Mouse (Mus musculus): Measurements from ENCODE around the gene Uba7. TPM values are rescaled to one million over a fixed set of nuclear protein-coding genes. Genes with fewer than 3 reads are reported as not detected.

Gene Uba7
- polyA plus RNA-seq (2014; fragmentation: Illumina TruSeq; extraction: RNeasy Lipid Tissue Mini Kit (QIAGEN cat#74804); ENCODE audit: low read depth, low replicate concordance) = 4.6 TPM

GRCm38 (mm10) chr9:107975399-107976386 is at the start of gene Uba7:
TSS of gene Uba7 (plus strand) at chr9:107975505.

GRCm38 (mm10) chr9:107928169-107928568 is 47.1 kb upstream of the Uba7 start, which contains the start of gene Actl11:
TSS of gene Actl11 (plus strand) at chr9:107928469.

GRCm38 (mm10) chr9:107935374-107935773 is 39.9 kb upstream of the Uba7 start, which contains the start of gene Camkv:
TSS of gene Camkv (plus strand) at chr9:107935674.

GRCm38 (mm10) chr9:107949922-107950235 is 25.4 kb upstream of the Uba7 start, which contains the start of gene Traip:
TSS of gene Traip (plus strand) at chr9:107950136.

GRCm38 (mm10) chr9:107982681-107983346 is 7.5 kb downstream of the Uba7 start, which contains the start of gene Gm20661:
TSS of gene Gm20661 (plus strand) at chr9:107983058.

GRCm38 (mm10) chr9:107985131-107986119 is 10.1 kb downstream of the Uba7 start, which contains the start of gene Inka1:
TSS of gene Inka1 (minus strand) at chr9:107985879.

GRCm38 (mm10) chr9:107992197-107992596 is 16.9 kb downstream of the Uba7 start, which contains the start of gene Cdhr4:
TSS of gene Cdhr4 (plus strand) at chr9:107992497.

GRCm38 (mm10) chr9:107996049-107996448 is 20.7 kb downstream of the Uba7 start, which contains the start of gene Gm20662:
TSS of gene Gm20662 (plus strand) at chr9:107996349.

GRCm38 (mm10) chr9:108001922-108002770 is 26.8 kb downstream of the Uba7 start, which contains the start of gene Ip6k1:
TSS of gene Ip6k1 (plus strand) at chr9:108002501.

Other genes starting within 250 kb of the Uba7 start
- 233 TPM for gene Rbm5, start 204.5 kb upstream of the Uba7 start, polyA plus RNA-seq (2014; fragmentation: Illumina TruSeq; extraction: RNeasy Lipid Tissue Mini Kit (QIAGEN cat#74804); ENCODE audit: low read depth, low replicate concordance)
- gene Rbm6, start 102.3 kb upstream of the Uba7 start, polyA plus RNA-seq (2014; fragmentation: Illumina TruSeq; extraction: RNeasy Lipid Tissue Mini Kit (QIAGEN cat#74804); ENCODE audit: low read depth, low replicate concordance) = 211 TPM
- gene Mon1a, start 87.4 kb upstream of the Uba7 start, polyA plus RNA-seq (2014; fragmentation: Illumina TruSeq; extraction: RNeasy Lipid Tissue Mini Kit (QIAGEN cat#74804); ENCODE audit: low read depth, low replicate concordance) = not detected
- gene Mst1r, start 68.6 kb upstream of the Uba7 start, polyA plus RNA-seq (2014; fragmentation: Illumina TruSeq; extraction: RNeasy Lipid Tissue Mini Kit (QIAGEN cat#74804); ENCODE audit: low read depth, low replicate concordance) = 2.0 TPM
- not detected for gene Actl11, start 47.0 kb upstream of the Uba7 start, polyA plus RNA-seq (2014; fragmentation: Illumina TruSeq; extraction: RNeasy Lipid Tissue Mini Kit (QIAGEN cat#74804); ENCODE audit: low read depth, low replicate concordance)
- gene Camkv, start 39.8 kb upstream of the Uba7 start, polyA plus RNA-seq (2014; fragmentation: Illumina TruSeq; extraction: RNeasy Lipid Tissue Mini Kit (QIAGEN cat#74804); ENCODE audit: low read depth, low replicate concordance) = not detected
- gene Traip, start 25.4 kb upstream of the Uba7 start, polyA plus RNA-seq (2014; fragmentation: Illumina TruSeq; extraction: RNeasy Lipid Tissue Mini Kit (QIAGEN cat#74804); ENCODE audit: low read depth, low replicate concordance) = 0.32 TPM
- gene Gm20661, start 7.6 kb downstream of the Uba7 start, polyA plus RNA-seq (2014; fragmentation: Illumina TruSeq; extraction: RNeasy Lipid Tissue Mini Kit (QIAGEN cat#74804); ENCODE audit: low read depth, low replicate concordance) = 0.47 TPM
- gene Inka1, start 10.4 kb downstream of the Uba7 start, polyA plus RNA-seq (2014; fragmentation: Illumina TruSeq; extraction: RNeasy Lipid Tissue Mini Kit (QIAGEN cat#74804); ENCODE audit: low read depth, low replicate concordance) = not detected
- gene Cdhr4, start 17.0 kb downstream of the Uba7 start, polyA plus RNA-seq (2014; fragmentation: Illumina TruSeq; extraction: RNeasy Lipid Tissue Mini Kit (QIAGEN cat#74804); ENCODE audit: low read depth, low replicate concordance) = not detected
- not detected for gene Gm20662, start 20.8 kb downstream of the Uba7 start, polyA plus RNA-seq (2014; fragmentation: Illumina TruSeq; extraction: RNeasy Lipid Tissue Mini Kit (QIAGEN cat#74804); ENCODE audit: low read depth, low replicate concordance)
- 21.5 TPM for gene Ip6k1, start 27.0 kb downstream of the Uba7 start, polyA plus RNA-seq (2014; fragmentation: Illumina TruSeq; extraction: RNeasy Lipid Tissue Mini Kit (QIAGEN cat#74804); ENCODE audit: low read depth, low replicate concordance)
- 1.2 TPM for gene Gmppb, start 73.7 kb downstream of the Uba7 start, polyA plus RNA-seq (2014; fragmentation: Illumina TruSeq; extraction: RNeasy Lipid Tissue Mini Kit (QIAGEN cat#74804); ENCODE audit: low read depth, low replicate concordance)
- 0.28 TPM for gene Amigo3, start 77.7 kb downstream of the Uba7 start, polyA plus RNA-seq (2014; fragmentation: Illumina TruSeq; extraction: RNeasy Lipid Tissue Mini Kit (QIAGEN cat#74804); ENCODE audit: low read depth, low replicate concordance)
- gene Mst1, start 104.9 kb downstream of the Uba7 start, polyA plus RNA-seq (2014; fragmentation: Illumina TruSeq; extraction: RNeasy Lipid Tissue Mini Kit (QIAGEN cat#74804); ENCODE audit: low read depth, low replicate concordance) = not detected
- gene Rnf123, start 107.8 kb downstream of the Uba7 start, polyA plus RNA-seq (2014; fragmentation: Illumina TruSeq; extraction: RNeasy Lipid Tissue Mini Kit (QIAGEN cat#74804); ENCODE audit: low read depth, low replicate concordance) = 0.60 TPM
- 24.7 TPM for gene Apeh, start 119.1 kb downstream of the Uba7 start, polyA plus RNA-seq (2014; fragmentation: Illumina TruSeq; extraction: RNeasy Lipid Tissue Mini Kit (QIAGEN cat#74804); ENCODE audit: low read depth, low replicate concordance)
- 0.79 TPM for gene Bsn, start 214.9 kb downstream of the Uba7 start, polyA plus RNA-seq (2014; fragmentation: Illumina TruSeq; extraction: RNeasy Lipid Tissue Mini Kit (QIAGEN cat#74804); ENCODE audit: low read depth, low replicate concordance)

Data from sigmoid colon, adult 10 weeks (tissue).